Mouse (Mus musculus) c-Kit-positive CD71-positive TER-119-positive erythroid progenitor cells, embryonic 14.5 days (primary cell): ENCODE measurements at regions not wholly inside any gene's neighbourhood (a gene's known extent, or its start where the extent isn't known, plus 50 kb on each side); places are given as distances from the start of the nearest gene placed in this dataset.

Source experiments
- DNase-seq: peaks from one replicate; pipeline ENCODE4 v3.0.0-alpha.2; 2013; ENCODE audit warnings: low spot score

- no peak for DNase-seq
Measured at GRCm38 (mm10) chr3:103464181-103464580, 110.8 kb upstream of the Syt6 start.

- DNase-seq: no peak
Measured at GRCm38 (mm10) chr3:103464729-103465128, 110.3 kb upstream of the Syt6 start.

- no peak for DNase-seq
Measured at GRCm38 (mm10) chr3:103465132-103465690, 109.8 kb upstream of the Syt6 start.

GRCm38 (mm10) chr3:103465948-103466347 is 109.1 kb upstream of the Syt6 start:
- DNase-seq: no peak

- DNase-seq: no peak
Measured at GRCm38 (mm10) chr3:103470586-103471400, 104.2 kb upstream of the Syt6 start.

GRCm38 (mm10) chr3:103472598-103472997 is 102.4 kb upstream of the Syt6 start:
- DNase-seq: no peak

GRCm38 (mm10) chr3:103473336-103473735 is 101.7 kb upstream of the Syt6 start:
- no peak for DNase-seq

GRCm38 (mm10) chr3:103479845-103480543 is 95.0 kb upstream of the Syt6 start:
- no peak for DNase-seq

GRCm38 (mm10) chr3:103480676-103481075 is 94.4 kb upstream of the Syt6 start:
- no peak for DNase-seq

GRCm38 (mm10) chr3:103483316-103483715 is 91.7 kb upstream of the Syt6 start:
- DNase-seq: no peak

- no peak for DNase-seq
Measured at GRCm38 (mm10) chr3:103483762-103484161, 91.3 kb upstream of the Syt6 start.

- DNase-seq: no peak
Measured at GRCm38 (mm10) chr3:103489786-103490185, 85.2 kb upstream of the Syt6 start.

- DNase-seq: no peak
Measured at GRCm38 (mm10) chr3:103490966-103491365, 84.1 kb upstream of the Syt6 start.

GRCm38 (mm10) chr3:103492211-103492610 is 82.8 kb upstream of the Syt6 start:
- no peak for DNase-seq

GRCm38 (mm10) chr3:103493623-103494022 is 81.4 kb upstream of the Syt6 start:
- DNase-seq: no peak

GRCm38 (mm10) chr3:103494043-103494442 is 81.0 kb upstream of the Syt6 start:
- no peak for DNase-seq

GRCm38 (mm10) chr3:103496083-103496482 is 78.9 kb upstream of the Syt6 start:
- no peak for DNase-seq

GRCm38 (mm10) chr3:103496683-103497082 is 78.3 kb upstream of the Syt6 start:
- no peak for DNase-seq

GRCm38 (mm10) chr3:103497696-103498095 is 77.3 kb upstream of the Syt6 start:
- no peak for DNase-seq

GRCm38 (mm10) chr3:103498458-103498857 is 76.6 kb upstream of the Syt6 start:
- DNase-seq: no peak

- no peak for DNase-seq
Measured at GRCm38 (mm10) chr3:103499801-103500200, 75.2 kb upstream of the Syt6 start.

GRCm38 (mm10) chr3:103500366-103500765 is 74.7 kb upstream of the Syt6 start:
- no peak for DNase-seq

- no peak for DNase-seq
Measured at GRCm38 (mm10) chr3:103504160-103504559, 70.9 kb upstream of the Syt6 start.
